Mouse (Mus musculus): ENCODE measurements around the gene Kank4. TPM values are rescaled to one million over a fixed set of nuclear protein-coding genes. Genes with fewer than 3 reads are reported as not detected.

The Kank4 gene
- polyA plus RNA-seq, 1 experiment from 2014 or later, result 3.3 TPM

- Histone ChIP-seq H3K4me1 (ENCODE audit: control insufficient read depth, insufficient read depth, low read length) (no peaks in the 10 kb centered on the region), H3K4me3 (ENCODE audit: low read depth, low read length) (no peak overlapping the region), H3K9me3 (replicated peaks; ENCODE audit: control insufficient read depth, low read length) (no peaks in the 10 kb centered on the region), H3K27me3 (ENCODE audit: control insufficient read depth, insufficient read depth, low read length) (no peaks in the 10 kb centered on the region), H3K36me3 (replicated peaks; ENCODE audit: control insufficient read depth, insufficient read depth, low read depth, low read length) (no peaks in the 10 kb centered on the region), H3K9ac (replicated peaks; ENCODE audit: low read length) (no peak overlapping the region), H3K27ac (replicated peaks; ENCODE audit: low read depth, low read length) (no peak overlapping the region), H3K4me2 (ENCODE audit: low read depth, low read length) (no peak overlapping the region)
- no peak for ATAC-seq (replicated peaks; ENCODE audit: insufficient number of reproducible peaks, low FRiP score, low TSS enrichment, low read depth)
- no peak for DNase-seq (ENCODE audit: low spot score)
- 82% methylated on average over 17 of the region's 17 CpGs for WGBS
Observed at GRCm38 (mm10) chr4:98717735-98718546, 99.4 kb downstream of the Kank4 start.

- H3K4me3 ChIP-seq (ENCODE audit: low read depth, low read length), result no peak overlapping the region
- 92% methylated on average over 8 of the region's 8 CpGs for WGBS
- H3K36me3 ChIP-seq (replicated peaks; ENCODE audit: control insufficient read depth, insufficient read depth, low read depth, low read length), result no peaks in the 10 kb centered on the region
- H3K9ac ChIP-seq (replicated peaks; ENCODE audit: low read length), result no peak overlapping the region
- ATAC-seq (replicated peaks; ENCODE audit: insufficient number of reproducible peaks, low FRiP score, low TSS enrichment, low read depth), result no peak
- no peaks in the 10 kb centered on the region for H3K9me3 ChIP-seq (replicated peaks; ENCODE audit: control insufficient read depth, low read length)
- no peak overlapping the region for H3K27ac ChIP-seq (replicated peaks; ENCODE audit: low read depth, low read length)
- no peaks in the 10 kb centered on the region for H3K27me3 ChIP-seq (ENCODE audit: control insufficient read depth, insufficient read depth, low read length)
- H3K4me1 ChIP-seq (ENCODE audit: control insufficient read depth, insufficient read depth, low read length), result no peaks in the 10 kb centered on the region
- DNase-seq (ENCODE audit: low spot score), result no peak
- H3K4me2 ChIP-seq (ENCODE audit: low read depth, low read length), result no peak overlapping the region
Observed at GRCm38 (mm10) chr4:98710891-98711290, 106.4 kb downstream of the Kank4 start.

Other genes starting within 250 kb of the Kank4 start
- 0.24 and 0.32 TPM in 2 replicates for gene L1td1, start 90.8 kb downstream of the Kank4 start, polyA plus RNA-seq (2014; fragmentation: Nextera tagmentation; extraction: Ambion mirVana)
- not detected in 2 replicates for gene I0C0044D17Rik, start 6.3 kb upstream of the Kank4 start, polyA plus RNA-seq (2014; fragmentation: Nextera tagmentation; extraction: Ambion mirVana)
- 135 and 138 TPM in 2 replicates for gene Usp1, start 106.3 kb upstream of the Kank4 start, polyA plus RNA-seq (2014; fragmentation: Nextera tagmentation; extraction: Ambion mirVana)
- gene Angptl3, start 213.4 kb upstream of the Kank4 start, polyA plus RNA-seq (2014; fragmentation: Nextera tagmentation; extraction: Ambion mirVana), result 0.42 and 0.77 TPM in 2 replicates

Measured in embryonic facial prominence, embryonic 11.5 days (tissue).